Mouse (Mus musculus): Measurements from ENCODE around the gene Gfpt2. TPM values are rescaled to one million over a fixed set of nuclear protein-coding genes. Genes with fewer than 3 reads are reported as not detected.
A peak's percentile ranks its signal among the peaks of the same experiment; 100 is the strongest.

Gfpt2 gene
- polyA plus RNA-seq (2015; fragmentation: Nextera tagmentation; extraction: Ambion mirVana) = 1.6 and 1.8 TPM in 2 replicates

DNA sequence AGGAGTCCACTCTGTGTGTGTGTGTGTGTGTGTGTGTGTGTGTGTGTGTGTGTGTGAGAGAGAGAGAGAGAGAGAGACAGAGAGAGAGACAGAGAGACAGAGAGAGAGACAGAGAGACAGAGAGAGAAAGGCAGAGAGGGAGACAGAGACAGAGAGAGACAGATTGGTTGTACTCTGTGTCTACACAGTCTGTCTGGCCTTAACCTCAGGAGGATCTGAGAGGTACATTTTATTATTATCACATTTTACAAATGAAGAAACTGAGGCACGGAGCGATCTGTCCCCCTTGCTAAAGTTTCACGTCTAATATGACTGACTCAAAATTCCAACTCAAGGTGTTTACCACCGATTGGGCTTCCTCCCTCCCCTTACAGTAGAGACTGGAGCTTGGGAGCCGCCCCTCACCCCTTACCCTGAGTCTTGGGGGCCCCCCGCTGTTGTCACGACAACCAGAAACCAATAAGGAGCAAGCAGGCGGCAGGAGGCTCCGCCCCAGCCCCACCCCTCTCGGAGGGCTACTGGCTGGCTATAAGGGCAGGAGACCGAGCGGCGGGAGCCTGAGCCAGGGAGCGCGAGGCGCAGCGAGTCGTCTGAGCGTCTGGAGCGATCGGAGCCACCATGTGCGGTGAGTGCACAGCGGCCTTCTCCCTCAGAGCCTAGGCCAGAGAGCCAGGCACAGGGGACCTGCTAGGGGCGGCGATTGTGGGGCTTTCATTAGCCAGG, at the start of gene Gfpt2:
Gfpt2 (plus strand) TSS at position 560 of the 723 bp plus-strand sequence.
- DNase-seq (peak; percentile 62), ATAC-seq (ENCODE audit: low read depth) (peak; percentile 86)
- H3K4me3 ChIP-seq (replicated peaks) = peak within 1 kb of the TSS; percentile 58
- H3K9ac ChIP-seq = peak within 1 kb of the TSS; percentile 67
- H3K4me2 ChIP-seq = peak within 1 kb of the TSS; percentile 86
- no peaks in the 10 kb centered on the region for H3K36me3 ChIP-seq
- 1% methylated on average over 25 of the region's 25 CpGs for WGBS (ENCODE audit: insufficient replicate concordance)
- H3K4me1 ChIP-seq (replicated peaks) = peaks cover 24% of the 10 kb centered on the region
- H3K27ac ChIP-seq = no peak within 1 kb of the TSS
- peaks cover 55% of the 10 kb centered on the region for H3K27me3 ChIP-seq
- no peaks in the 10 kb centered on the region for H3K9me3 ChIP-seq (replicated peaks)

DNA sequence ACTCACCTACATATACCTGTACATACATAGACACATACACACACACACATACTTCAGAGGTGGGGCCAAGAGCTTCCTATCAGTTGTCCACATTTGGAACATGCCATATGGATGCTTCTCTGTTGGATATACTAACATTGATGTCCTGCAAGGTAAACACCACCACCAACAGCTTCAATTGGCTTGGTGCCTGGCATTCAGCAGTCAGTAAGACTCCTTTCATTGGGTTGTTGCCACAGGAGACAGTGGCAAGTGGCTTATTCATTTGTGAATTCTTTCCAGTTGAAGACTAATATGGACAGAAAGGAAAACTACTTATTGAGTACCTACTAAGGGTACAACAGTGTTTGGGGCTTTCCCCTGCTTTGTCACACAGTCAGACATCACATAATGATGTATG, 49.0 kb upstream of the Gfpt2 start:
- no peaks in the 10 kb centered on the region for H3K36me3 ChIP-seq
- DNase-seq (no peak), ATAC-seq (ENCODE audit: low read depth) (no peak)
- H3K4me3 ChIP-seq (replicated peaks) = no peak overlapping the region
- no peaks in the 10 kb centered on the region; the same call in 1 of the 2 replicates for H3K4me1 ChIP-seq (replicated peaks)
- no peak overlapping the region for H3K9ac ChIP-seq
- H3K9me3 ChIP-seq (replicated peaks) = no peaks in the 10 kb centered on the region
- no peak overlapping the region for H3K4me2 ChIP-seq
- H3K27me3 ChIP-seq = peaks cover 8% of the 10 kb centered on the region; the same call in 1 of the 2 replicates
- no peak overlapping the region for H3K27ac ChIP-seq

DNA sequence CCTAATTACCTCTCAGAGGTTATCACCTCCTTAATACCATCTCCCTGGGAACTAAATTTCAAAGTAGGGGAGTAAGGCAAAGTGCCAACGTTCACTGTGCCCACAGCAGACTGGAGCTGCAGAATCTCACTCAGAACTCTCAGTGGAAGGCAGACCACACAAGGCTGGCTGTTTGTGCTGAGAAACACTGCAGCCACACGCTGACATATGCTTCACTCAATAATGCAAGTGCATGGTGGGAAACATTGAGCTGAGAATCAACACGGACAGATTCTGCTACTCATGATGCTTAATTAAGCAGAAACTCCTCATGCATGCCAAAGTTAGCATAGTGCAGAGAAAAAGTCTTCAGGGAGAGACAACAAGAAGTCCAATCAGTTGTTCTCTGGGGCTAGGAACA, 48.1 kb upstream of the Gfpt2 start:
- H3K4me3 ChIP-seq (replicated peaks) = no peak overlapping the region
- no peak overlapping the region for H3K4me2 ChIP-seq
- peaks cover 8% of the 10 kb centered on the region; the same call in 1 of the 2 replicates for H3K27me3 ChIP-seq
- DNase-seq (no peak), ATAC-seq (ENCODE audit: low read depth) (no peak)
- no peak overlapping the region for H3K27ac ChIP-seq
- WGBS (ENCODE audit: insufficient replicate concordance) = 58% methylated on average over 3 of the region's 3 CpGs
- no peaks in the 10 kb centered on the region for H3K36me3 ChIP-seq
- H3K9ac ChIP-seq = no peak overlapping the region
- no peaks in the 10 kb centered on the region for H3K4me1 ChIP-seq (replicated peaks)
- no peaks in the 10 kb centered on the region for H3K9me3 ChIP-seq (replicated peaks)

DNA sequence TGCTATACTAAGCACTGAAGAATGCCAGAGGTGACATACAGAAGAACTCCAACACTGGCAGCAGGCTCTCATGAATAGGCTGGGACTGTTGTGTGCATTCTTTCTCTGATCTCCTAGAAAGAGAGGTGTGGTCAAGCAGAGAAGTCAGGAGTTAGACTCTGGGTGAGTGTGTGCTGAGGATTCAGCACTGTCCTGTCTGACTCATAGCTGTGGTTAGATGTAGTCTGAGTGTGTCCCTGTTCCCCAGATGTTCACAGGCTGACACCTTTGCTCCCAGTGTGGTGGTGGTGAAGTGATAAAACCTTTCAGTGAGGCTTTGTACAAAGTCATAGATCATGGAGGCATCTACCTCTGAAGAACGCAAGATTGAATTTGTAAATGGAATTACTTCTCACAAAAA, 47.2 kb upstream of the Gfpt2 start:
- Histone ChIP-seq H3K27ac (no peak overlapping the region), H3K36me3 (no peaks in the 10 kb centered on the region), H3K4me1 (replicated peaks) (no peaks in the 10 kb centered on the region), H3K9ac (no peak overlapping the region), H3K4me3 (replicated peaks) (no peak overlapping the region), H3K27me3 (peaks cover 8% of the 10 kb centered on the region; the same call in 1 of the 2 replicates), H3K9me3 (replicated peaks) (no peaks in the 10 kb centered on the region), H3K4me2 (no peak overlapping the region)
- WGBS (ENCODE audit: insufficient replicate concordance) = 71% methylated on average over 1 of the region's 1 CpGs
- DNase-seq = no peak
- no peak for ATAC-seq (ENCODE audit: low read depth)

DNA sequence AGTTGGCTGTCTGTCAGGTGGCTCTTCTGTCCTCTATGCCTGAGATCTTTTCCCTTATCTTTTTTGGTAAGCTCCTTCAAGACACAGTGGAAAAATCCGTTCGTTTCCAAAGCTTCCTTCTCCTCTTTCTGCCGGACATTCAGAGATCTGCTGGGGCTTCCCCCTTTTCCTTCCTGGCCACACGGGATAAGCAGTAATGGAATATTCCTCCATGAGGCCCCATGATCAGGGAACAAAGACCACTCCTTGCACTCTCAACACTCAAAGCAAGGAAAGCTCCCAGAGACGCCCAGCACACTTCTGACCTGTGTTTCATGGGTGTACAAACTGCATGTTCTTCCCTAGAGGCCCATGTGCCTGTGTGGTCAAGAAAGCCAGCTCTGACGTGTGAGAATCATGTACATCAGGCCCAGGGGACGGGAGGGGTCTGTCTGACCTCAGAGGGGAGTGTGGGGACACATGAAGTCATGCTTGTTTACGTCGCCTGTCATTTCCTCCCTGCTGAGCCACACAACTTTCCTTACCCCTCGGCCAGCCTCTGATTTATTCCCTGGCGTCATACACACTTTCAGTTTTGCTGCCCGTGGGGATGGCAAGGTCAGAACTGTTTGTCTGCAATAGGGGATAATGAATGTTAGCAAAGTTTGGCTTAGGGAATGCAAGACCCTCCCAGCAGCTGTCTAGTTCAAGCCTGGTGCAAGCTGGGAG, 38.9 kb upstream of the Gfpt2 start:
- Histone ChIP-seq H3K4me3 (replicated peaks) (no peak overlapping the region), H3K27ac (no peak overlapping the region), H3K36me3 (no peaks in the 10 kb centered on the region), H3K4me2 (no peak overlapping the region), H3K4me1 (replicated peaks) (no peaks in the 10 kb centered on the region; the same call in 1 of the 2 replicates), H3K9me3 (replicated peaks) (no peaks in the 10 kb centered on the region), H3K27me3 (no peaks in the 10 kb centered on the region), H3K9ac (no peak overlapping the region)
- DNase-seq (no peak), ATAC-seq (ENCODE audit: low read depth) (no peak)
- WGBS (ENCODE audit: insufficient replicate concordance) = 39% methylated on average over 12 of the region's 12 CpGs

DNA sequence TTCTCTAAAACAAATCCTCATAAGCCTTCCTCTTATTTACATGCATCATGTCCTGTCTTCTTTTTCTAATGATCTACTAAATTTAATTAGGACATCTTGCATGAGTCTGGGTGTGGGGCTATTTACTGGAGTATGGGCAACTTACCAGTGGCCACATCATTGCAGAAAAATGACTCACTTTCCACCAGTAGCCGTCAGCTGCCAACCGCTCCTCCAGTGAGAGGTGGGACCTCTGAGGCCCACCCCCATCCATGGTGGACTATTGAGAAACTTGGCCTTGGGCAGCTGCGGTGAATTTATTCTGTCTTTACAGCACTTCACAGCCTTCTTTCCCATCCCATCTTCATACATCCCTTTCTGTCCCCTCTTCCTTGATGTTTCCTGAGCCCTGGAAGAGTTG, 35.9 kb upstream of the Gfpt2 start:
- ATAC-seq (ENCODE audit: low read depth) = no peak
- Histone ChIP-seq H3K27me3 (no peaks in the 10 kb centered on the region; the same call in 1 of the 2 replicates), H3K4me1 (replicated peaks) (no peaks in the 10 kb centered on the region; the same call in 1 of the 2 replicates), H3K4me2 (no peak overlapping the region), H3K9ac (no peak overlapping the region), H3K36me3 (no peaks in the 10 kb centered on the region), H3K27ac (no peak overlapping the region), H3K4me3 (replicated peaks) (no peak overlapping the region), H3K9me3 (replicated peaks) (no peaks in the 10 kb centered on the region)
- DNase-seq = no peak
- WGBS (ENCODE audit: insufficient replicate concordance) = 82% methylated on average over 3 of the region's 3 CpGs

DNA sequence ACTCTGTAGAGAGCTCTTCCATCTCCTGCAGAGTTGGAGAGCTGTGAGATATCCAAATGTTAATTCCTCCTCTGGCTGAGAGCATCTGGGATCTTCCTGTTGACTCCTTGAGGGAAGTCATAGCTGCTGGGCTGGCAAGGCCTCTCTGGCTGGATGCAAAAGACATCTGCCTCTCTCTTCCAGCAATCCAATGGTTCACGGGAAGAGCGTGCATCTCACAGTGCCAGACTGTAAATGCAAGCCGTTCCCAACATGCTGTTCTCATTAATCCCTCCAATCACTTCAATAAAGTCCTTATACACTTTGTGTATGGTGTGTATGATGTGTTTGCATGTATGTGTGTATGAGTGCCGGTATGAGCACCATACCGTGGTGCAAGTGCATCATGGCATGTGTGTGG, 32.8 kb upstream of the Gfpt2 start:
- no peak overlapping the region for H3K27ac ChIP-seq
- H3K36me3 ChIP-seq = no peaks in the 10 kb centered on the region
- H3K27me3 ChIP-seq = no peaks in the 10 kb centered on the region; the same call in 1 of the 2 replicates
- no peak overlapping the region for H3K9ac ChIP-seq
- no peak overlapping the region for H3K4me2 ChIP-seq
- peaks cover 23% of the 10 kb centered on the region for H3K4me1 ChIP-seq (replicated peaks)
- DNase-seq (no peak), ATAC-seq (ENCODE audit: low read depth) (no peak)
- H3K9me3 ChIP-seq (replicated peaks) = no peaks in the 10 kb centered on the region
- WGBS (ENCODE audit: insufficient replicate concordance) = 81% methylated on average over 5 of the region's 5 CpGs
- no peak overlapping the region for H3K4me3 ChIP-seq (replicated peaks)

DNA sequence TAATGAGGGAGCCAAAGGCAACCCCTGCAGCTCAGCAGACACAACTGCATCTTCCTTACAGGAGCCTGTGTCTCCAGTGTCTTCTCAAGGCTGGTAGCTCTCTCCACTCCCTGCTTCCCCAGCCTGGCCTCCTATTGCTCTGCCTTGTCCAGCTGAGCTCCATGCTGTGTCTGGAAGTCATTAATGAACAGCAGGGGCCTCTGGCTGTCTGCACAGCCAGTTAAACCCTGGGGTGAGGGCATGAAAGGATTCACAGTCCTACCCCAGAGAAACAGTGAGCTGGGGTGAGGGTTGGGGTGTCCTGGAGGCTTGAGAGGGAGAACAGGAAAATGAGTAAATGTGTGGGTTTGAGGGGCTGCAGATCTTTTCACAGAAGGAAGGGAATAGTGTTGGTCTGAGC, 30.4 kb upstream of the Gfpt2 start:
- DNase-seq (no peak), ATAC-seq (ENCODE audit: low read depth) (no peak)
- no peaks in the 10 kb centered on the region for H3K36me3 ChIP-seq
- peaks cover 31% of the 10 kb centered on the region for H3K4me1 ChIP-seq (replicated peaks)
- H3K4me2 ChIP-seq = no peak overlapping the region
- H3K9me3 ChIP-seq (replicated peaks) = no peaks in the 10 kb centered on the region
- H3K4me3 ChIP-seq (replicated peaks) = no peak overlapping the region
- no peak overlapping the region for H3K27ac ChIP-seq
- H3K9ac ChIP-seq = no peak overlapping the region
- no peaks in the 10 kb centered on the region; the same call in 1 of the 2 replicates for H3K27me3 ChIP-seq

DNA sequence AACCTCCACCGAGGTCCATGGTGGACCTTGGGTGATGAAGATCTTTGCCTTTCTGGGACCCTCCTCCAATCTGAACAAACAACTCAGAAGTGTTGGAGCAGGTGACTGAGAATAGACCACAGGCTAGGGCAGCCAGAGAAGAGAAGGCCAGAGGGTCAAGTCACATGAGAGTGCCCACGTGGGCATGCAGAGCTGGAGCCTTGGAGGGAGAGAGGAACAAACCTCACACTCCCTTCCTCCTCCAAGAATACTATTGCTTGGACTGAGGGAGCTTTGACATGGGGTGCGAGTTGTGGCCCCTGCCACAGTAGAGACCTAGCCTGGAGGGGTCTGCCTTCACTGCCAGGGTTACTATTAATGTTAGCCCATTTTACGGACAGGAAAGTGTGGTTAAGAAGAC, 30.0 kb upstream of the Gfpt2 start:
- Histone ChIP-seq H3K4me3 (replicated peaks) (no peak overlapping the region), H3K36me3 (no peaks in the 10 kb centered on the region), H3K9me3 (replicated peaks) (no peaks in the 10 kb centered on the region), H3K27ac (no peak overlapping the region), H3K9ac (no peak overlapping the region), H3K4me1 (replicated peaks) (peaks cover 31% of the 10 kb centered on the region), H3K4me2 (peak overlapping the region; percentile 37; the same call in 1 of the 2 replicates), H3K27me3 (no peaks in the 10 kb centered on the region; the same call in 1 of the 2 replicates)
- DNase-seq (no peak), ATAC-seq (ENCODE audit: low read depth) (no peak)
- WGBS (ENCODE audit: insufficient replicate concordance) = 49% methylated on average over 4 of the region's 4 CpGs

DNA sequence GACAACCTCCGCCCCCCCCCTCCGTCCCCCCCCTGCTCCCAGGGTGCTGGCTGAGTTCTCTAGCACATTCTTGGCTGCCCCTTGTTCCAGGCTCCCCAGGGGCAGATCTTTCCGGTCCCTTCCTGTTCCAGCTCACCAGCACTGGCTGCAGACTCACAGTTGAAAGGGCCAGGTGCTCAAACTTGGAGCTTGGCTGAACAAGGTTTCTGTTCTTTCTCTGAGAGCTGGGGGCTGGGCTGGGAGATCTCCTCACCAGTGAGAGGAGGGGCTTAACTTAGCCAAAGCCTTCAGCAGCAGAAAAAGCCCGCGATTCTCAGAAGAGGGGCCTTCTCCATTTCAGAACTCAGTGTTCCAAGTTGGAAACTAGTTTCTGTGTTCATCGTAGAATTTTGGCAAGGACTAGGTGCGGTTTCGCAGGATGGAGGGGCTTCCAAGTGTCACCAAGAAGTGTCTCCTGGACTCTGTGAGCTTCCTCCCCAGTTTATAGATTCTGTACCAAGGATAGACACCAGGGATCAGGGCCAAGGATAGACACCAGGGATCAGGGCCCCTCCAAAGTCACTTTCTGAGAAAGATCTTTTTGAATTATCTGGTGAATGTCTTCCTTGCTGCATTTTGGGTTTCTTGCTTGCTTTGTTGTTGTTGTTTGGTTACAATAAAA, 29.2 kb upstream of the Gfpt2 start:
- no peak for ATAC-seq (ENCODE audit: low read depth)
- DNase-seq = peak; percentile 15
- Histone ChIP-seq H3K9me3 (replicated peaks) (no peaks in the 10 kb centered on the region), H3K36me3 (no peaks in the 10 kb centered on the region), H3K27me3 (no peaks in the 10 kb centered on the region; the same call in 1 of the 2 replicates), H3K4me1 (replicated peaks) (peaks cover 31% of the 10 kb centered on the region), H3K9ac (peak overlapping the region; percentile 24), H3K4me2 (peak overlapping the region; percentile 37), H3K4me3 (replicated peaks) (no peak overlapping the region), H3K27ac (no peak overlapping the region)
- 24% methylated on average over 8 of the region's 8 CpGs for WGBS (ENCODE audit: insufficient replicate concordance)

DNA sequence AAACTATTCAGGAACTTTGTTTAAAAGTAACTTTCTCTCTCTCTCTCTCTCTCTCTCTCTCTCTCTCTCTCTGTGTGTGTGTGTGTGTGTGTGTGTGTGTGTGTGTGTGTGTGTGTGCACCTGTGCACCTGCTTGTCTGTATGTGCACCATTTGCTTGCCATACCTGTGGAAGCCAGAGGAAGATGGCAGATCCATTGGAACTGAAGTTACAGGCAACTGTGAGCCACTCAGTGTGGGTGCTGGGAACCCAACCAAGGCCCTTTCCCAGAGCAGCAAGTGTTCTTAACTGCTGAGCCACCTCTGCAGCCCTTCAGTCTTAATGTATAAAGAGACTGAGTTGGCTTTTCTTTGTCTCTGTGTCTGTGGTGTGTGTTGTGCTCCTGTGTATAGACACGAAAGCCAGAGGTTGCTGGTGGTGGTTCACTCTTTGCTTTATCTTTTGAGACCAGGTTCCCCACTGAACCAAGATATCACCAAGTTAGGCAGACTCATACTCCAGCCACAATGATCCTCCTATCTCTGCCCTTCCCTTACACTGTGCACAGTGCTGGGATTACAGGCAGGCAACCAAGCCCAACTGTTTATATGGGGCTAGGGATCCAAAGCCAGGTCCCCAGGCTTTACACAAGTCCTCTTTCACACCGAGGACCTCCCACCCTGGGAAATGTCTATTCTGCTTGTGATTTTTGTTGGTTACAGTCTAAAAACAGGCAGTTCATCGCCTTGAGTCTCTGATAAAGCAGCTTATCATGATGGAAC, 28.4 kb upstream of the Gfpt2 start:
- DNase-seq (peak; percentile 52), ATAC-seq (ENCODE audit: low read depth) (peak; percentile 98)
- Histone ChIP-seq H3K9ac (no peak overlapping the region), H3K27me3 (no peaks in the 10 kb centered on the region; the same call in 1 of the 2 replicates), H3K4me2 (peak overlapping the region; percentile 30), H3K27ac (peak overlapping the region; percentile 71), H3K9me3 (replicated peaks) (no peaks in the 10 kb centered on the region), H3K4me1 (replicated peaks) (peaks cover 31% of the 10 kb centered on the region), H3K36me3 (no peaks in the 10 kb centered on the region), H3K4me3 (replicated peaks) (no peak overlapping the region)
- 15% methylated on average over 3 of the region's 3 CpGs for WGBS (ENCODE audit: insufficient replicate concordance)
